Mouse (Mus musculus): Measurements from ENCODE around the gene Sptbn2.

Gene Sptbn2

DNA sequence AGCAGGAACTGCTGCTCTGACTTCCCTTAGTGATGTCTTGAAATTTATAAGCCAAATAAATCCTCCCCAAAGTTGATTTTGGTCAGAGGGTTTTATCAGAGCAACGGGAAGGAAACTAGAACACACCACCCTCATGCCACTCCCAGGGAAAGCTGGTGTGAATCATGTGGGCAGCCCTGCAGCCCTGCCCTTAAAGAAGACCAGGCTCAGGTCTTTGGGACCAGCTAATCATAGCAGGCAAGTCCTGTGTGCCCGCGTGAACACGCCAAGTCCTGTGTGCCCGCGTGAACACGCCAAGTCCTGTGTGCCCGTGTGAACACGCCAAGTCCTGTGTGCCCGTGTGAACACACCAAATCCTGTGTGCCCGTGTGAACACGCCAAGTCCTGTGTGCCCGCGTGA, 5.8 kb downstream of the Sptbn2 start:
- no peak overlapping the region for H3K4me3 ChIP-seq (replicated peaks; ENCODE audit: low read length)
- no peak for TF ChIP-seq POU5F1 (IDR thresholded peaks at IDR 0.05; ENCODE audit: borderline replicate concordance, low read length)
- no peak for TF ChIP-seq NANOG (IDR thresholded peaks at IDR 0.05; ENCODE audit: borderline replicate concordance, low read length)
- TF ChIP-seq CTCF (conservative IDR thresholded peaks at IDR 0.05; ENCODE audit: low read length) = no peak
- H3K36me3 ChIP-seq (ENCODE audit: insufficient read depth, low read length) = no peaks in the 10 kb centered on the region
- peaks cover 59% of the 10 kb centered on the region for H3K4me1 ChIP-seq (replicated peaks; ENCODE audit: low read depth, low read length)
- H3K9me3 ChIP-seq (ENCODE audit: low read length) = no peaks in the 10 kb centered on the region
- peaks cover 63% of the 10 kb centered on the region for H3K27me3 ChIP-seq (ENCODE audit: insufficient read depth, low read length)

DNA sequence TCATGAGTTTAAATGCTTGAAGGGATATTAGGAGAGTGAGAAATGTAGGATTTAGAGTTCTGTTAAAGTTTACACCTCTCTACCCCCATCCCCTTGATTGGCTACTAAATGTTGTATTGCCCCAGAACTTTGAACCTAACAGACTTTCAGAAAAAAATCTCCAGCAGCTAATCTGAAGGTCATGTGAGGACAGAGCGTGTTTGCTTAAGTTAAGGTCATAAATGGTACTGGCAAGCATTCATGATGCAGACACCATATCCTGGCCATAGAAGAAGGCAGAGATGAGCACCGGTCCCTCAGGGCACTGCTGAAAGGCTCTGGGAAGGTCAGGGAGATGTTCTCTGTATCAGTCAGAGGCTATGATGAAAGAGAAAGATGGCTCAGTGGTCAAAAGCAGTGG, 6.3 kb downstream of the Sptbn2 start:
- Histone ChIP-seq H3K9me3 (ENCODE audit: low read length) (no peaks in the 10 kb centered on the region), H3K36me3 (ENCODE audit: insufficient read depth, low read length) (no peaks in the 10 kb centered on the region), H3K27me3 (ENCODE audit: insufficient read depth, low read length) (peaks cover 64% of the 10 kb centered on the region), H3K4me3 (replicated peaks; ENCODE audit: low read length) (no peak overlapping the region), H3K4me1 (replicated peaks; ENCODE audit: low read depth, low read length) (peaks cover 64% of the 10 kb centered on the region)
- no peak for TF ChIP-seq POU5F1 (IDR thresholded peaks at IDR 0.05; ENCODE audit: borderline replicate concordance, low read length)
- TF ChIP-seq NANOG (IDR thresholded peaks at IDR 0.05; ENCODE audit: borderline replicate concordance, low read length) = no peak
- no peak for TF ChIP-seq CTCF (conservative IDR thresholded peaks at IDR 0.05; ENCODE audit: low read length)

DNA sequence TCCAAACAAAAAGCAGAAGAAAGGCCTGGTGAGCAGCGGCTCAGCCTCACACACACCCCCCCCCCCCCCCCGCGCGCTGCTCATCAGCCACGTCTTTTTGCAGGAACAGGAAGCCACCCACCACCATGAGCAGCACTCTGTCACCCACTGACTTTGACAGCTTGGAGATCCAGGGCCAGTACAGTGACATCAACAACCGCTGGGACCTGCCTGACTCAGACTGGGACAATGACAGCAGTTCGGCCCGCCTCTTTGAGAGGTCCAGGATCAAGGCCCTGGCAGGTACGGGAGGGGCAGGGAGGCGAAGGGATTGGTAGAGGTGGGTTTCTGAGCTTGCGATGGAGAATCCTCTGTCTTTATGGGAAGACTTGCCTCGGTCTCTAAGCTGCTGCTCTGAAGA, 7.7 kb downstream of the Sptbn2 start:
- Histone ChIP-seq H3K36me3 (ENCODE audit: insufficient read depth, low read length) (no peaks in the 10 kb centered on the region), H3K27me3 (ENCODE audit: insufficient read depth, low read length) (peaks cover 52% of the 10 kb centered on the region), H3K4me1 (replicated peaks; ENCODE audit: low read depth, low read length) (peaks cover 70% of the 10 kb centered on the region), H3K4me3 (replicated peaks; ENCODE audit: low read length) (peak overlapping the region; percentile 37; the same call in 1 of the 2 replicates), H3K9me3 (ENCODE audit: low read length) (no peaks in the 10 kb centered on the region)
- TF ChIP-seq CTCF (conservative IDR thresholded peaks at IDR 0.05; ENCODE audit: low read length) = no peak
- TF ChIP-seq NANOG (IDR thresholded peaks at IDR 0.05; ENCODE audit: borderline replicate concordance, low read length) = no peak
- TF ChIP-seq POU5F1 (IDR thresholded peaks at IDR 0.05; ENCODE audit: borderline replicate concordance, low read length) = no peak

DNA sequence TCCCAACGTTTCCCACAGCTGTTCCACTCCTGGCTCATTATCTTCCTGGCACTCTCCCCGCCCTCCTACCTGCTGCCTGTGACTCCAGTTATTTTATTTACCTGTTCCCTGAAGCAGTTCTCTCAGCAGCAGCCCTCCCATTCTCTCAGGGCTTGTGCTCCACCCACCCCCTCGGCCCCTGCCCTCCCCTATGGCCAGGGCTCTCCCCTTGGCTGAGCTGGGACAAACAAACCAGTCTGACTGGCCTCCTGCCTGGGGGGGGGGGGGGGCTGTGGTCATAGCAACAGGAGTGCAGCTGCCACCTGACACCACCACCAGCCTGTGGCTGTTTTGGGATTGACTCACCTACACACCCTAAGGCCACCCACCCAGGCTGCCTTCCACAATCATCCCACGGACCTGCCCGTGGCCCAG, 8.4 kb downstream of the Sptbn2 start:
- TF ChIP-seq CTCF (conservative IDR thresholded peaks at IDR 0.05; ENCODE audit: low read length) (no peak), POU5F1 (IDR thresholded peaks at IDR 0.05; ENCODE audit: borderline replicate concordance, low read length) (no peak), NANOG (IDR thresholded peaks at IDR 0.05; ENCODE audit: borderline replicate concordance, low read length) (no peak)
- Histone ChIP-seq H3K4me1 (replicated peaks; ENCODE audit: low read depth, low read length) (peaks cover 77% of the 10 kb centered on the region), H3K4me3 (replicated peaks; ENCODE audit: low read length) (peak overlapping the region; percentile 37; the same call in 1 of the 2 replicates), H3K36me3 (ENCODE audit: insufficient read depth, low read length) (0 out of 2 replicates have a peak, but pooled peaks cover 2% of the 10 kb centered on the region), H3K9me3 (ENCODE audit: low read length) (no peaks in the 10 kb centered on the region), H3K27me3 (ENCODE audit: insufficient read depth, low read length) (peaks cover 46% of the 10 kb centered on the region)

DNA sequence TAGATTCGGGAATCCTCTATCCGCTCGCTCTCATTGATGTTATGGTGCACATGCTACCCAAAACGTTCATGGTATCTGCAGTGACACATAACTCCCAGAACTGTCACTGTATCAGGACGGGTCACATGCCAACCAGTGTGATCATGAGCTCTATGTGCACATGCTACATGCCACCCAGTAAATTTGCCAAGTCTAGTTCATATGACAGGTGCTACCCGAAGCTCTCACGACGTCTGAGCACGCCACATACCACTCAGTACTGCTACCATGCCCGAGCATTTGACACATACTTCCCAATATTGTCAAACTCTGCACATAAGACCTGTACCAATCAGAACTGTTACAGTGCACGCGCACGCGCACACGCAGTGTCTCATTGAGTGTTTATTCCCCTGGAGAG, 9.1 kb downstream of the Sptbn2 start:
- H3K4me1 ChIP-seq (replicated peaks; ENCODE audit: low read depth, low read length) = peaks cover 81% of the 10 kb centered on the region
- H3K27me3 ChIP-seq (ENCODE audit: insufficient read depth, low read length) = peaks cover 38% of the 10 kb centered on the region
- no peak for TF ChIP-seq CTCF (conservative IDR thresholded peaks at IDR 0.05; ENCODE audit: low read length)
- peaks cover 7% of the 10 kb centered on the region; the same call in 1 of the 2 replicates for H3K36me3 ChIP-seq (ENCODE audit: insufficient read depth, low read length)
- H3K9me3 ChIP-seq (ENCODE audit: low read length) = no peaks in the 10 kb centered on the region
- peak overlapping the region; percentile 73; the same call in 1 of the 2 replicates for H3K4me3 ChIP-seq (replicated peaks; ENCODE audit: low read length)

DNA sequence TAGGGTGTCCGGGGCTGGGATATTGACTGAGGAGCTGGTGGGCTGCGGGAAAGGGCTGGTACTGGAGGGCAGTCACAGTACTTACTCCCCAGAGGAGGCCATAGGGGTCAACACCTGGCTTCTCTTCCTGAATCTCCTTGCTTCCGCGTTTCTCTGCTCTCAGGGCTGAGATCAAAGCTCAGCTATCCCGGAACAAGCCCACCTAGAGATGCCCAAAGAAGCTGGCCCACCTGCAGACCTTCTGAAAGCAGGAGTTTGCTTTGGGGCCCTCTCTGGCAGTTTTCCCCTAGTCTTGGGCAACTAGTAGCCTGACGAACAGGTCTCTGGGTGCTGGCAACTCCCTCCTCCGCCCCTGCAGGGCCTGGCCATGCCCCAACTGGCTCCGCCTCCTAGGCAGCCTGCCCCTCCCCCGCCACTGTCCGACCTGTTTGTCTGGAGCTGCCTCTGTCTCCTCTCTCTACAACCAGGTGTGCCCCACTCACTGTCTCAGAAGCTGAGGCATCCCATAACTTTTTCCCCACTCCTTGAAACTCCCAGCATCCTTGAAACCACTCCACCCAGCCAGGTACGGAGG, 9.8 kb downstream of the Sptbn2 start:
- Histone ChIP-seq H3K4me3 (replicated peaks; ENCODE audit: low read length) (peak overlapping the region; percentile 73), H3K27me3 (ENCODE audit: insufficient read depth, low read length) (peaks cover 32% of the 10 kb centered on the region), H3K9me3 (ENCODE audit: low read length) (no peaks in the 10 kb centered on the region), H3K36me3 (ENCODE audit: insufficient read depth, low read length) (peaks cover 10% of the 10 kb centered on the region), H3K4me1 (replicated peaks; ENCODE audit: low read depth, low read length) (peaks cover 78% of the 10 kb centered on the region)
- no peak for TF ChIP-seq NANOG (IDR thresholded peaks at IDR 0.05; ENCODE audit: borderline replicate concordance, low read length)
- TF ChIP-seq CTCF (conservative IDR thresholded peaks at IDR 0.05; ENCODE audit: low read length) = no peak
- no peak for TF ChIP-seq POU5F1 (IDR thresholded peaks at IDR 0.05; ENCODE audit: borderline replicate concordance, low read length)

DNA sequence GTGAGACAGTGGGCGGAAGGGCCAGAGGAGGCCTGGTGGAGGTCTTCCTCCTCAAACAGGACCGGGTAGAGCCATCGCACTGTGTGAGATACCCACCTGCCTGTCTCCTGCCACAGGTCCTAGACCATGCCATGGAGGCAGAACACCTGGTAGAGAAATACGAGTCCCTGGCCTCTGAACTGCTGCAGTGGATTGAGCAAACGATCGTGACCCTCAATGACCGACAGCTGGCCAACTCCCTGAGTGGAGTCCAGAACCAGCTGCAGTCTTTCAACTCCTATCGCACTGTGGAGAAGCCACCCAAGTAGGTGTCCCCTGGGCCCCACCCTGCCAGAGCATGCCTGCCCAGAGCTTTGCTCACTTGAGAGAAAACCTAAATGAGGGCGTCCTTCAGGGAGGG, 18.2 kb downstream of the Sptbn2 start:
- Histone ChIP-seq H3K4me3 (replicated peaks; ENCODE audit: low read length) (no peak overlapping the region), H3K36me3 (ENCODE audit: insufficient read depth, low read length) (peaks cover 31% of the 10 kb centered on the region), H3K4me1 (replicated peaks; ENCODE audit: low read depth, low read length) (peaks cover 41% of the 10 kb centered on the region), H3K9me3 (ENCODE audit: low read length) (no peaks in the 10 kb centered on the region), H3K27me3 (ENCODE audit: insufficient read depth, low read length) (peaks cover 19% of the 10 kb centered on the region)
- TF ChIP-seq NANOG (IDR thresholded peaks at IDR 0.05; ENCODE audit: borderline replicate concordance, low read length) (no peak), POU5F1 (IDR thresholded peaks at IDR 0.05; ENCODE audit: borderline replicate concordance, low read length) (no peak), CTCF (conservative IDR thresholded peaks at IDR 0.05; ENCODE audit: low read length) (no peak)

DNA sequence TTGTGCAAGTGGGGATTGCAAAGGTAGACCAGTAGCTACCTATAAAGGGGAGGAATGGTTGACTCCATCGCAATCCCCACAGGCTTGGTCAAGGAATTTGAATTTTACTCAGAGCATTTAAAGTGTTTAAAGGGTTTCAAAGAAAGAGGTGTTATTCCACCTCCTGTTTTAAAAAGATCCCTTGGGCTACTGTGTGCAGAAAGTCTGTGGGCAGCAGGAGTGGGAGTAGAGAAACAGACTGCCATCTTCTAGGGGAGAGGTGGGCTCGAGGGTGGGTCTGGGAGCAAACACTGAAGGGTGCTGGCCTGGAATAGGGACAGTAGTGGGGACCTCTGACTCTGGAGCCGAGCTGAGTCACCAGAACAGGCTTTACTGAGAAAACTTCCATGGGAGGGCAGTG, 22.1 kb downstream of the Sptbn2 start:
- no peaks in the 10 kb centered on the region for H3K9me3 ChIP-seq (ENCODE audit: low read length)
- peaks cover 27% of the 10 kb centered on the region for H3K36me3 ChIP-seq (ENCODE audit: insufficient read depth, low read length)
- peaks cover 31% of the 10 kb centered on the region for H3K27me3 ChIP-seq (ENCODE audit: insufficient read depth, low read length)
- H3K4me1 ChIP-seq (replicated peaks; ENCODE audit: low read depth, low read length) = peaks cover 30% of the 10 kb centered on the region
- no peak overlapping the region for H3K4me3 ChIP-seq (replicated peaks; ENCODE audit: low read length)
- TF ChIP-seq POU5F1 (IDR thresholded peaks at IDR 0.05; ENCODE audit: borderline replicate concordance, low read length) (no peak), CTCF (conservative IDR thresholded peaks at IDR 0.05; ENCODE audit: low read length) (no peak), NANOG (IDR thresholded peaks at IDR 0.05; ENCODE audit: borderline replicate concordance, low read length) (no peak)

DNA sequence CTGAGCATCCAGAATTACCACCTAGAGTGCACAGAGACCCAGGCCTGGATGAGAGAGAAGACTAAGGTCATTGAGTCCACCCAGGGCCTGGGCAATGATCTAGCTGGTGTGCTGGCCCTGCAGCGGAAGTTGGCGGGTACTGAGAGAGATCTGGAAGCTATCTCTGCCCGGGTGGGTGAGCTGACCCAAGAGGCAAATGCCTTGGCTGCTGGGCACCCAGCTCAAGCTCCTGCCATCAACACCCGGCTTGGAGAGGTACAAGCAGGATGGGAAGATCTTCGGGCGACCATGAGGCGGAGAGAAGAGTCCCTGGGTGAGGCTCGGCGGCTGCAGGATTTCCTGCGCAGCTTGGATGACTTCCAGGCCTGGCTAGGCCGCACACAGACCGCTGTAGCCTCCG, 26.9 kb downstream of the Sptbn2 start:
- Histone ChIP-seq H3K9me3 (ENCODE audit: low read length) (no peaks in the 10 kb centered on the region), H3K36me3 (ENCODE audit: insufficient read depth, low read length) (peaks cover 50% of the 10 kb centered on the region), H3K27me3 (ENCODE audit: insufficient read depth, low read length) (peaks cover 20% of the 10 kb centered on the region; the same call in 1 of the 2 replicates), H3K4me3 (replicated peaks; ENCODE audit: low read length) (peak overlapping the region; percentile 73), H3K4me1 (replicated peaks; ENCODE audit: low read depth, low read length) (peaks cover 19% of the 10 kb centered on the region)
- TF ChIP-seq NANOG (IDR thresholded peaks at IDR 0.05; ENCODE audit: borderline replicate concordance, low read length) (no peak), POU5F1 (IDR thresholded peaks at IDR 0.05; ENCODE audit: borderline replicate concordance, low read length) (no peak)

Data from E14TG2a.4 (cell line).